Mouse (Mus musculus): ENCODE results near the gene Zbtb34.

Zbtb34 gene

GRCm38 (mm10) chr2:33440893-33441292 lies 9.8 kb upstream of the Zbtb34 start:
- no peaks in the 10 kb centered on the region for H3K36me3 ChIP-seq (ENCODE audit: insufficient read depth, low read length)
- no peak for TF ChIP-seq NANOG (IDR thresholded peaks at IDR 0.05; ENCODE audit: borderline replicate concordance, low read length)
- TF ChIP-seq POU5F1 (IDR thresholded peaks at IDR 0.05; ENCODE audit: borderline replicate concordance, low read length): no peak
- no peak for TF ChIP-seq CTCF (conservative IDR thresholded peaks at IDR 0.05; ENCODE audit: low read length)
- H3K4me3 ChIP-seq (replicated peaks; ENCODE audit: low read length): peak overlapping the region; percentile 58; the same call in 1 of the 2 replicates
- no peaks in the 10 kb centered on the region for H3K9me3 ChIP-seq (ENCODE audit: low read length)
- H3K4me1 ChIP-seq (replicated peaks; ENCODE audit: low read depth, low read length): peaks cover 93% of the 10 kb centered on the region
- H3K27me3 ChIP-seq (ENCODE audit: insufficient read depth, low read length): no peaks in the 10 kb centered on the region

DNA sequence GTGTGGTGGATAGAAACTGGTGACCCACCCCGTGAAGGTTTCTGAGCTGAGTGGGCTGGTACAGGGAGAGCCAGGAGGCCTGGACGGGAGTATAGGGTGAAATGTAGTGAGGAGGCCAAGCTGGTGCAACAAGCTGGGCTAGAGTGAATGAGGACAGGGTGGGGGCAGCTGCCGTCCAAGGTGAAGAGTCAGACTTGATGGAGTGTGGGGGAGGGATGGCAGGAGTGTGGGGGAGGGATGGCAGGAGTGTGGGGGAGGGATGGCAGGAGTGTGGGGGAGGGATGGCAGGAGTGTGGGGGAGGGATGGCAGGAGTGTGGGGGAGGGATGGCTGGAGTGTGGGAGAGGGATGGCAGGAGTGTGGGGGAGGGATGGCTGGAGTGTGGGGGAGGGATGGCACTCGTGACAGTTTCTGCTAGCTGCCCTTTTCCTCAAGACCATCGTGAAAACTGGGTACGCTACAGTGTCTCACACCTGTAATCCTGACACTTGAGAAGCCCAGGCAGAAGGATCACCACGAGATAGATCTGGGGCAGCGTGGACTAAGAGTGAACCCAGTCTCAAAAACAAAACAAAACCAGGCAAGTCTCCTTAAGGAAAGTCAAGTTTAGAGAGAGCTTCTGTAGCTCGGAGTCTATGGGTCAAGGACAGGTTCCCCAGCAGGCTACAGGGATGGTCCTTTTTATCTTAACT lies 9.0 kb upstream of the Zbtb34 start:
- Histone ChIP-seq H3K4me3 (replicated peaks; ENCODE audit: low read length) (peak overlapping the region; percentile 58), H3K36me3 (ENCODE audit: insufficient read depth, low read length) (no peaks in the 10 kb centered on the region), H3K27me3 (ENCODE audit: insufficient read depth, low read length) (no peaks in the 10 kb centered on the region), H3K4me1 (replicated peaks; ENCODE audit: low read depth, low read length) (peaks cover 93% of the 10 kb centered on the region), H3K9me3 (ENCODE audit: low read length) (no peaks in the 10 kb centered on the region)
- TF ChIP-seq CTCF (conservative IDR thresholded peaks at IDR 0.05; ENCODE audit: low read length): no peak
- no peak for TF ChIP-seq NANOG (IDR thresholded peaks at IDR 0.05; ENCODE audit: borderline replicate concordance, low read length)
- TF ChIP-seq POU5F1 (IDR thresholded peaks at IDR 0.05; ENCODE audit: borderline replicate concordance, low read length): no peak

DNA sequence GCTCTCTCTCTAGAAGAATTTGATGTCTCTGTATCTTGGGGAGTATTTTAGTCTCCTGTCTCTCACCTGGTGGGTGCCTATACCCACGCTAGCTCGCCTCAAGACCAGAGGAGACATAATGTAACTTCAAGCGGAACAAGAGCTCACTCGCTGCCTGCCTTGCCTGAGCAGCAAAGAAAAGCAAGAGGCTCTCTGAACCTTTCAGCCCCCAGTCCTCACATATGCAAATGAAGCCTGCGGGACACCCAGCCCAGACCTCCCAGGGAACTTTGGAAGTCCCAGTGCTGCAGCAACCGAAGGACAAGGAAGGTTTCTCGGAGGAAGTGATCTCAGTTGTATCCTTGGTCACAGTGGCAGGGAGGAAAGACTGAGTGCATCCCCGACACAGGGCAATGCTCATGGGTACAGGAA lies 8.4 kb upstream of the Zbtb34 start:
- Histone ChIP-seq H3K9me3 (ENCODE audit: low read length) (no peaks in the 10 kb centered on the region), H3K4me1 (replicated peaks; ENCODE audit: low read depth, low read length) (peaks cover 92% of the 10 kb centered on the region), H3K36me3 (ENCODE audit: insufficient read depth, low read length) (no peaks in the 10 kb centered on the region), H3K4me3 (replicated peaks; ENCODE audit: low read length) (peak overlapping the region; percentile 58), H3K27me3 (ENCODE audit: insufficient read depth, low read length) (no peaks in the 10 kb centered on the region)
- TF ChIP-seq CTCF (conservative IDR thresholded peaks at IDR 0.05; ENCODE audit: low read length) (no peak), POU5F1 (IDR thresholded peaks at IDR 0.05; ENCODE audit: borderline replicate concordance, low read length) (peak; percentile 77)

GRCm38 (mm10) chr2:33438377-33438776 lies 7.3 kb upstream of the Zbtb34 start:
- no peaks in the 10 kb centered on the region for H3K36me3 ChIP-seq (ENCODE audit: insufficient read depth, low read length)
- no peaks in the 10 kb centered on the region for H3K9me3 ChIP-seq (ENCODE audit: low read length)
- H3K4me3 ChIP-seq (replicated peaks; ENCODE audit: low read length): peak overlapping the region; percentile 45
- TF ChIP-seq NANOG (IDR thresholded peaks at IDR 0.05; ENCODE audit: borderline replicate concordance, low read length) (no peak), POU5F1 (IDR thresholded peaks at IDR 0.05; ENCODE audit: borderline replicate concordance, low read length) (no peak), CTCF (conservative IDR thresholded peaks at IDR 0.05; ENCODE audit: low read length) (no peak)
- no peaks in the 10 kb centered on the region for H3K27me3 ChIP-seq (ENCODE audit: insufficient read depth, low read length)
- peaks cover 89% of the 10 kb centered on the region for H3K4me1 ChIP-seq (replicated peaks; ENCODE audit: low read depth, low read length)

- no peak for TF ChIP-seq NANOG (IDR thresholded peaks at IDR 0.05; ENCODE audit: borderline replicate concordance, low read length)
- TF ChIP-seq CTCF (conservative IDR thresholded peaks at IDR 0.05; ENCODE audit: low read length): no peak
- no peak for TF ChIP-seq POU5F1 (IDR thresholded peaks at IDR 0.05; ENCODE audit: borderline replicate concordance, low read length)
- Histone ChIP-seq H3K4me3 (replicated peaks; ENCODE audit: low read length) (peak overlapping the region; percentile 11), H3K27me3 (ENCODE audit: insufficient read depth, low read length) (no peaks in the 10 kb centered on the region), H3K9me3 (ENCODE audit: low read length) (no peaks in the 10 kb centered on the region), H3K36me3 (ENCODE audit: insufficient read depth, low read length) (no peaks in the 10 kb centered on the region), H3K4me1 (replicated peaks; ENCODE audit: low read depth, low read length) (peaks cover 89% of the 10 kb centered on the region)
These were observed 6.1 kb upstream of the Zbtb34 start for GRCm38 (mm10) chr2:33437184-33437583.

DNA sequence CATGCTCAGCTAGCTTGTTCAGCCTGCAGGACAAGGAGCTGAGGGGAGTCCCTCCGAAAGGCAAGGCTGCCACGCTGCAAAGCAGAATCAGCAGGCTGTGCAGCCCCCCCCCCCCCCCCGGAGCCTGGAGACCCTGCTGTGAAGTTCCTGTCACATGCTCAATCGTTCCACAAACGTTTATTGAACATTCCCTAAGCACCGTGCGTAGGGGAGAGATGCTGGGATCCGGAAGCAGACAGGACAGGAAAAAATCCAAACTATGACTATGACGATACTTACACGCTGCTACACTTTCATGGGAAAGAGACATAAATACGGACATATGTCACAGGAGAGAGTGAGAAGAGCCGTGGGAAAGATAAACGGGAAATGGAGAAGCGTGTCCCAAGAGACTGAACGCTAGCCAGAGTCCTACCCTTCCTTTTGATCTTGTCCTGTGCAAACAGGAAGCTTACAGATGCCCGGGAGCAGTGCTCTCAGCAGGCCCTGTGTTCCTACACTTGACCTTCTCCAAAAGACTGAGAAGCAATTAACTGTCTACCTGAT lies 5.0 kb upstream of the Zbtb34 start:
- H3K9me3 ChIP-seq (ENCODE audit: low read length): no peaks in the 10 kb centered on the region
- TF ChIP-seq NANOG (IDR thresholded peaks at IDR 0.05; ENCODE audit: borderline replicate concordance, low read length) (no peak), CTCF (conservative IDR thresholded peaks at IDR 0.05; ENCODE audit: low read length) (no peak), POU5F1 (IDR thresholded peaks at IDR 0.05; ENCODE audit: borderline replicate concordance, low read length) (no peak)
- peaks cover 85% of the 10 kb centered on the region for H3K4me1 ChIP-seq (replicated peaks; ENCODE audit: low read depth, low read length)
- H3K27me3 ChIP-seq (ENCODE audit: insufficient read depth, low read length): no peaks in the 10 kb centered on the region
- peak overlapping the region; percentile 11 for H3K4me3 ChIP-seq (replicated peaks; ENCODE audit: low read length)
- no peaks in the 10 kb centered on the region for H3K36me3 ChIP-seq (ENCODE audit: insufficient read depth, low read length)

GRCm38 (mm10) chr2:33435036-33435650 lies 4.0 kb upstream of the Zbtb34 start:
- H3K4me1 ChIP-seq (replicated peaks; ENCODE audit: low read depth, low read length): peaks cover 80% of the 10 kb centered on the region
- no peak for TF ChIP-seq NANOG (IDR thresholded peaks at IDR 0.05; ENCODE audit: borderline replicate concordance, low read length)
- no peak for TF ChIP-seq POU5F1 (IDR thresholded peaks at IDR 0.05; ENCODE audit: borderline replicate concordance, low read length)
- TF ChIP-seq CTCF (conservative IDR thresholded peaks at IDR 0.05; ENCODE audit: low read length): no peak

GRCm38 (mm10) chr2:33432877-33433276 lies 1.8 kb upstream of the Zbtb34 start:
- Histone ChIP-seq H3K4me3 (replicated peaks; ENCODE audit: low read length) (no peak overlapping the region), H3K36me3 (ENCODE audit: insufficient read depth, low read length) (peaks cover 7% of the 10 kb centered on the region), H3K9me3 (ENCODE audit: low read length) (no peaks in the 10 kb centered on the region), H3K4me1 (replicated peaks; ENCODE audit: low read depth, low read length) (peaks cover 87% of the 10 kb centered on the region), H3K27me3 (ENCODE audit: insufficient read depth, low read length) (no peaks in the 10 kb centered on the region)
- TF ChIP-seq NANOG (IDR thresholded peaks at IDR 0.05; ENCODE audit: borderline replicate concordance, low read length) (no peak), POU5F1 (IDR thresholded peaks at IDR 0.05; ENCODE audit: borderline replicate concordance, low read length) (no peak), CTCF (conservative IDR thresholded peaks at IDR 0.05; ENCODE audit: low read length) (peak; percentile 60)

More at GRCm38 (mm10) chr2:33435036-33435650, 4.0 kb upstream of the Zbtb34 start:
- H3K36me3 ChIP-seq (ENCODE audit: insufficient read depth, low read length): no peaks in the 10 kb centered on the region
- H3K9me3 ChIP-seq (ENCODE audit: low read length): no peaks in the 10 kb centered on the region
- H3K27me3 ChIP-seq (ENCODE audit: insufficient read depth, low read length): no peaks in the 10 kb centered on the region
- H3K4me3 ChIP-seq (replicated peaks; ENCODE audit: low read length): peak overlapping the region; percentile 11; the same call in 1 of the 2 replicates

Data from E14TG2a.4 (cell line).